Mouse (Mus musculus) liver, embryonic 14.5 days (tissue): Measurements from ENCODE around the gene Pym1.

Experiments used
- CTCF ChIP-seq: IDR thresholded peaks from 2 replicates; pipeline ENCODE4 v1.5.1; 2016; ENCODE audit warnings: antibody characterized with exemption, low read depth, control low read depth
- EP300 ChIP-seq: IDR thresholded peaks from 2 replicates; pipeline ENCODE4 v1.6.1; 2016; ENCODE audit warnings: antibody characterized with exemption, low read depth

DNA sequence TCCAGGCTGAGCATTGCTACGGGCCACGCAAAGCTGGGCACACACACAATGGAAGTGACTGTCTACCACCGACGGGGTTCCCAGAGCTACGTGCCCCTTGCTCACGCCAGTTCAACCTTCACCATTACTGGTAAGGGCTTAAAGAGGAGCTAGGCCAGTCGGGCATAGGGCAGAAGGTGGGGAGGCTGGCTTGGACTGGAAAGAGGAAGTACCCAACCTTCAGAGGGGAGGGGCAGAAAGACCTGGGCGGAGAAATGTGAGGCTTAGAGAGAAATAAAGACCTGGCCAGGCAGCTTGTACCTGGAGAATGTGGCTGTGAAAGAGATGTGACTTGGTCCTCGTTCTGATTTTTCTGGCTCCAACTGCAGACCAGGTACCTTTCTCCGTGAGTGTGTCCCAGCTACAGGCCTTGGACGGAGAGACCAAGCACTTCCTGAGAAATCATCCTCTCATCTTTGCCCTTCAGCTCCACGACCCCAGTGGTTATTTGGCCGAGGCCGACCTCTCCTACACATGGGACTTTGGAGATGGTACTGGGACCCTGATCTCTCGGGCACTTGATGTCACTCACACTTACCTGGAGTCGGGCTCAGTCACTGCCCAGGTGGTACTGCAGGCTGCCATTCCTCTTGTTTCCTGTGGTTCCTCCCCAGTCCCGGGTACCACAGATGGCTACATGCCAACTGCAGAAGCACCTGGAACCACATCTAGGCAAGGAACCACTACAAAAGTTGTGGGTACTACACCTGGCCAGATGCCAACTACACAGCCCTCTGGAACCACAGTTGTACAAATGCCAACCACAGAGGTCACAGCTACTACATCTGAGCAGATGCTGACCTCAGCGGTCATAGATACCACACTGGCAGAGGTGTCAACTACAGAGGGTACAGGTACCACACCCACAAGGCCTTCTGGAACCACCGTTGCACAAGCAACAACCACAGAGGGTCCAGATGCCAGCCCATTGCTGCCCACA lies 31.8 kb upstream of the Pym1 start:
- no peak for TF ChIP-seq CTCF
- TF ChIP-seq EP300, result no peak
